In the genomic region with DNA sequence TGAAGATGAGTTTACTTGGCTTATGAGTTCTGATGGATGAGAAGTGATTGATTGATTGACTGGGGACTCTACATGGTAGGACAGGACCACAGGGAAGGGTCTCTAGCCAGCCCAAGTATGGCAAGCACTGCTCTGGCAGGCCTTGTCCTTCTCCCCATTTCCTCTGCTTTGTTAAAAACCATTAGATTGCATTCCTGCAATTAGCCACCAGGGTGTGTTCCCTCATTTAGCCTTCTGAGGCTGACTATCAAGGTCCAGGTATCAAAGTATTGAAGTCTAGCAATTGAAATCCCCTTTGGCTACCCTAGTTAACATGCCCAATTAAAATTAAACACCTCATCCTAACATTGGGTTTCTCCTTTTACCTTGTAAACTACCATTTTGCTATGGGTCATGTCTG, we compare ENCODE assay signal across 18 mouse cellular contexts.
A peak's percentile ranks its signal among the peaks of the same experiment; 100 is the strongest.
DNase-seq lines count a peak whose midpoint lies in the region; ATAC-seq and TF ChIP-seq lines count a peak whose summit lies in the region.
"Had no signal": no experiment of that assay in that cellular context is flagged by ENCODE, and none has a peak within 500 bp of the region (broad histone marks: within the 10 kb centered on the region; RNA-seq: fewer than 3 reads in every experiment).

No protein-coding gene starts in this region.

- H3K36me3 ChIP-seq in heart, adult 2 months (ENCODE audit: control insufficient read depth, insufficient read depth, low read length): no peaks in the 10 kb centered on the region
- H3K36me3 ChIP-seq in stomach, postnatal 0 days (ENCODE audit: control insufficient read depth, insufficient read depth, low read length): no peaks in the 10 kb centered on the region
- no peaks in the 10 kb centered on the region for H3K36me3 ChIP-seq in kidney, embryonic 16.5 days (ENCODE audit: insufficient read depth, low read length)
- H3K36me3 ChIP-seq: embryonic facial prominence, embryonic 13.5 days; forebrain, embryonic 12.5 days; limb, embryonic 13.5 days; midbrain, embryonic 13.5 days; stomach, embryonic 15.5 days had no signal

- ATAC-seq in stomach, postnatal 0 days (ENCODE audit: low FRiP score, low TSS enrichment): no peak
- no peak for ATAC-seq in kidney, embryonic 16.5 days (ENCODE audit: low FRiP score, low TSS enrichment)
- ATAC-seq: midbrain, embryonic 13.5 days had no signal

- no peak overlapping the region for H3K9ac ChIP-seq in heart, adult 2 months (ENCODE audit: low read depth, low read length)
- no peak overlapping the region for H3K9ac ChIP-seq in stomach, postnatal 0 days (ENCODE audit: low read length)
- no peak overlapping the region for H3K9ac ChIP-seq in kidney, embryonic 16.5 days (replicated peaks; ENCODE audit: low read length)
- H3K9ac ChIP-seq: embryonic facial prominence, embryonic 13.5 days; forebrain, embryonic 12.5 days; limb, embryonic 13.5 days; midbrain, embryonic 13.5 days; stomach, embryonic 15.5 days had no signal

- peak; percentile 39 for TF ChIP-seq CTCF in heart, adult 2 months (IDR thresholded peaks at IDR 0.05)
- 0 out of 2 replicates have a peak, but pooled peaks have one; percentile 3 for TF ChIP-seq CTCF in brain, embryonic 14.5 days (IDR thresholded peaks at IDR 0.05; ENCODE audit: borderline replicate concordance, extremely low read depth, insufficient read depth, insufficient read length)
- peak; percentile 43 for TF ChIP-seq CTCF in stomach, postnatal 0 days (IDR thresholded peaks at IDR 0.05; ENCODE audit: low read depth)

- TF ChIP-seq EP300 in heart, adult 2 months (IDR thresholded peaks at IDR 0.05; ENCODE audit: insufficient read depth, low read depth, low read length): no peak
- no peak for TF ChIP-seq EP300 in stomach, postnatal 0 days (optimal IDR thresholded peaks at IDR 0.05)

- H3K79me2 ChIP-seq in heart, adult 2 months (replicated peaks; ENCODE audit: control insufficient read depth, insufficient read depth, low read length): no peaks in the 10 kb centered on the region

- no peak overlapping the region for H3K27ac ChIP-seq in heart, adult 2 months
- H3K27ac ChIP-seq in stomach, postnatal 0 days (replicated peaks): no peak overlapping the region
- no peak overlapping the region for H3K27ac ChIP-seq in kidney, embryonic 16.5 days (ENCODE audit: low read length)
- H3K27ac ChIP-seq: embryonic facial prominence, embryonic 13.5 days; forebrain, embryonic 12.5 days; limb, embryonic 13.5 days; midbrain, embryonic 13.5 days; stomach, embryonic 15.5 days had no signal

- no peaks in the 10 kb centered on the region for H3K9me3 ChIP-seq in stomach, postnatal 0 days (ENCODE audit: control insufficient read depth, low read length)
- H3K9me3 ChIP-seq in kidney, embryonic 16.5 days (ENCODE audit: low read length): no peaks in the 10 kb centered on the region
- H3K9me3 ChIP-seq: embryonic facial prominence, embryonic 13.5 days; forebrain, embryonic 12.5 days; limb, embryonic 13.5 days; midbrain, embryonic 13.5 days; stomach, embryonic 15.5 days had no signal

- TF ChIP-seq POLR2A in heart, adult 2 months (IDR thresholded peaks at IDR 0.05; ENCODE audit: insufficient read depth, low read depth, low read length): no peak
- no peak for TF ChIP-seq POLR2A in brain, embryonic 14.5 days (IDR thresholded peaks at IDR 0.05; ENCODE audit: borderline replicate concordance, extremely low read depth, insufficient read depth, insufficient read length, poor library complexity, severe bottlenecking)

- H3K4me2 ChIP-seq in stomach, postnatal 0 days (replicated peaks; ENCODE audit: low read depth): no peak overlapping the region
- no peak overlapping the region for H3K4me2 ChIP-seq in kidney, embryonic 16.5 days (replicated peaks; ENCODE audit: low read depth, low read length)
- H3K4me2 ChIP-seq: embryonic facial prominence, embryonic 13.5 days; forebrain, embryonic 12.5 days; limb, embryonic 13.5 days; midbrain, embryonic 13.5 days; stomach, embryonic 15.5 days had no signal

- H3K4me1 ChIP-seq in heart, adult 2 months (ENCODE audit: control insufficient read depth, insufficient read depth, low read length): no peaks in the 10 kb centered on the region
- no peaks in the 10 kb centered on the region for H3K4me1 ChIP-seq in stomach, postnatal 0 days (replicated peaks; ENCODE audit: control insufficient read depth, insufficient read depth)
- no peaks in the 10 kb centered on the region for H3K4me1 ChIP-seq in kidney, embryonic 16.5 days (ENCODE audit: insufficient read depth, low read length)
- H3K4me1 ChIP-seq: limb, embryonic 13.5 days; midbrain, embryonic 13.5 days; stomach, embryonic 15.5 days had no signal

- H3K27me3 ChIP-seq in heart, adult 2 months (ENCODE audit: control insufficient read depth, insufficient read depth, low read length): no peaks in the 10 kb centered on the region
- no peaks in the 10 kb centered on the region for H3K27me3 ChIP-seq in stomach, postnatal 0 days (ENCODE audit: control insufficient read depth, insufficient read depth, low read length)
- no peaks in the 10 kb centered on the region for H3K27me3 ChIP-seq in kidney, embryonic 16.5 days (ENCODE audit: insufficient read depth, low read length)
- H3K27me3 ChIP-seq: embryonic facial prominence, embryonic 13.5 days; forebrain, embryonic 12.5 days; limb, embryonic 13.5 days; midbrain, embryonic 13.5 days; stomach, embryonic 15.5 days had no signal

- intact Hi-C loops in heart, adult 2 months (cut with DNase I): no loop called here

- DNase-seq in heart, adult 2 months: no peak
- no peak for DNase-seq in heart, adult 18-20 months
- peak; percentile 1 for DNase-seq in lung, postnatal 36 days
- no peak for DNase-seq in lung, postnatal 14 days
- no peak for DNase-seq in brain, embryonic 14.5 days (ENCODE audit: low read depth)
- DNase-seq in stomach, postnatal 0 days (ENCODE audit: low spot score): no peak
- no peak for DNase-seq in spleen, postnatal 14 days (ENCODE audit: low spot score in 2 of 2)
- DNase-seq: adrenal gland, postnatal 14 days; cerebellum, postnatal 36 days; heart, postnatal 14 days; right cerebral cortex, postnatal 4 days; thymus, postnatal 36 days had no signal

- H3K4me3 ChIP-seq in heart, adult 2 months: no peak overlapping the region
- no peak overlapping the region for H3K4me3 ChIP-seq in stomach, postnatal 0 days (ENCODE audit: low read depth, low read length)
- H3K4me3 ChIP-seq in kidney, embryonic 16.5 days (ENCODE audit: low read length): no peak overlapping the region
- H3K4me3 ChIP-seq: embryonic facial prominence, embryonic 13.5 days; forebrain, embryonic 12.5 days; limb, embryonic 13.5 days; midbrain, embryonic 13.5 days; stomach, embryonic 15.5 days had no signal
